Mouse (Mus musculus) neural tube, embryonic 11.5 days (tissue): ENCODE data around the gene Gm21915. TPM values are rescaled to one million over a fixed set of nuclear protein-coding genes. Genes with fewer than 3 reads are reported as not detected.
A peak's percentile ranks its signal among the peaks of the same experiment; 100 is the strongest.

Experiments used
- ATAC-seq: fragments of 200-750 bp; cut with Nextera tagmentation; 2 replicates; pipeline ENCODE4 v1.8.0; 2017; ENCODE audit warnings: moderate number of reproducible peaks, mild to moderate bottlenecking, moderate TSS enrichment, moderate library complexity; ENCODE audit not compliant: insufficient read depth, low FRiP score, low TSS enrichment
- DNase-seq: peaks from one replicate; pipeline ENCODE4 v3.0.0-alpha.2; 2015; ENCODE audit warnings: low spot score
- H3K27ac ChIP-seq: fragments of 300-500 bp; sonication (generic); 2 replicates; pipeline ENCODE4 v1.5.1; 2014; ENCODE audit warnings: low read depth, mild to moderate bottlenecking, low read length
- H3K27me3 ChIP-seq: fragments of 300-500 bp; sonication (generic); 2 replicates; pipeline ENCODE4 v1.6.1; 2014; ENCODE audit warnings: mild to moderate bottlenecking, low read length, mixed read lengths; ENCODE audit not compliant: control insufficient read depth, insufficient read depth
- H3K36me3 ChIP-seq: fragments of 300-500 bp; sonication (generic); 2 replicates; pipeline ENCODE4 v1.6.1; 2014; ENCODE audit warnings: mild to moderate bottlenecking, low read length, moderate library complexity, mixed read lengths; ENCODE audit not compliant: control insufficient read depth, insufficient read depth
- H3K4me1 ChIP-seq: fragments of 300-500 bp; sonication (generic); 2 replicates; pipeline ENCODE4 v1.6.1; 2014; ENCODE audit warnings: low read length, mixed read lengths; ENCODE audit not compliant: control insufficient read depth, insufficient read depth
- H3K4me2 ChIP-seq: fragments of 300-500 bp; sonication (generic); 2 replicates; pipeline ENCODE4 v1.6.1; 2014; ENCODE audit warnings: low read depth, mild to moderate bottlenecking, moderate library complexity
- H3K4me3 ChIP-seq: fragments of 300-500 bp; sonication (generic); 2 replicates; pipeline ENCODE4 v1.5.1; 2014; ENCODE audit warnings: low read depth, low read length
- H3K9ac ChIP-seq: fragments of 300-500 bp; sonication (generic); 2 replicates; pipeline ENCODE4 v1.6.1; 2014; ENCODE audit warnings: mild to moderate bottlenecking, low read length
- H3K9me3 ChIP-seq: fragments of 300-500 bp; sonication (generic); 2 replicates; pipeline ENCODE4 v1.6.1; 2016; ENCODE audit warnings: low read length; ENCODE audit not compliant: control insufficient read depth
- WGBS: fragments of 180-500 bp; shearing (Covaris S2); extraction: QIAGEN DNeasy Blood & Tissue Kit; methylation state at CpG from one replicate; pipeline ENCODE4 v1.1.7; 2014; 5-methylcytosine and 5-hydroxymethylcytosine counted together
- polyA plus RNA-seq: library from polyadenylated mRNA; unstranded; fragments of >200 nt; fragmentation: Nextera tagmentation; extraction: Ambion mirVana; gene quantifications from 2 replicates; pipeline ENCODE4 v1.2.1, GENCODE M21; 2014

Gm21915 gene
- polyA plus RNA-seq, 1 experiment from 2014 or later = not detected

DNA sequence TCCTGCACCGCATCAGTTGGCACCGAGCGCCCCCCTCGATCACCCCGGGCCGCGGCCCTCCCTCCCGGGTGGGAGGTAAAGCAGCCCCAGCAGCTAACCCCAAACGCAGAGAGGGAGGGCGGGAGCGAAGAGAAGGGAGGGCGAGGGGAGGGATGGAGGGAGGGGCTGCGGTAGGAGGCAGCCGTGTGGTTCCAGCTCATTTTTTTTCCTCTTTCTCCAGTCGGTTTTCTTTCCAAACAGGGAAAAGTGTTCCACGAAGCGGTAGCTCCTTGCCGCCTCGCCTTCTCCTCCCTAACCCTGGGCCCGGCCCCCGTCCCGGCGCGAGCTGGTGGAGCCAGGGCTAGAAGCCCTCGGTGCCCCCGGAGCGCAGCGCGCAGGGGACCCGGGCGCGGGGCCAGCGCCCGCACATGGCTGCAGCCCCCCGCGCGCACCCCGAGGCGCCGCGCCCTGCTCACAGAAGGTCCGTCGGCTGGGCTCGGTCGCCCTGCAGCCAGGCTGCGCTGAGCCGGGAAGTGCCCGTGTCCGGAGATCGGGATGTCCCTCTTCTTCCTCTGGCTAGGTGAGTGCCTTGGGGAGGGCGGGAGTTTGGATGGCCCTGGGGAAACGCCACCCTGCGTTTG, 15.5 kb downstream of the Gm21915 start, which contains the start of gene Clmp:
Clmp (plus strand) TSS at position 162 of the 620 bp plus-strand sequence.
- H3K9ac ChIP-seq = peak within 1 kb of the TSS; percentile 83
- peaks cover 5% of the 10 kb centered on the region; the same call in 1 of the 2 replicates for H3K27me3 ChIP-seq
- no peaks in the 10 kb centered on the region for H3K36me3 ChIP-seq
- DNase-seq (peak; percentile 77), ATAC-seq (peak; percentile 77)
- H3K4me2 ChIP-seq = peak within 1 kb of the TSS; percentile 72
- WGBS = 0% methylated on average over 41 of the region's 53 CpGs
- H3K4me3 ChIP-seq = peak within 1 kb of the TSS; percentile 56
- H3K4me1 ChIP-seq = no peaks in the 10 kb centered on the region
- H3K9me3 ChIP-seq = no peaks in the 10 kb centered on the region
- peak within 1 kb of the TSS; percentile 86 for H3K27ac ChIP-seq

GRCm38 (mm10) chr9:40686421-40686899, 16.0 kb downstream of the Gm21915 start:
- Histone ChIP-seq H3K27ac (peak overlapping the region; percentile 86), H3K27me3 (peaks cover 5% of the 10 kb centered on the region; the same call in 1 of the 2 replicates), H3K4me2 (peak overlapping the region; percentile 72), H3K36me3 (no peaks in the 10 kb centered on the region), H3K4me1 (no peaks in the 10 kb centered on the region), H3K4me3 (peak overlapping the region; percentile 56), H3K9ac (peak overlapping the region; percentile 83), H3K9me3 (no peaks in the 10 kb centered on the region)
- peak; percentile 71 for DNase-seq
- under 1% methylated on average over 23 of the region's 23 CpGs for WGBS
- ATAC-seq = peak; percentile 73

DNA sequence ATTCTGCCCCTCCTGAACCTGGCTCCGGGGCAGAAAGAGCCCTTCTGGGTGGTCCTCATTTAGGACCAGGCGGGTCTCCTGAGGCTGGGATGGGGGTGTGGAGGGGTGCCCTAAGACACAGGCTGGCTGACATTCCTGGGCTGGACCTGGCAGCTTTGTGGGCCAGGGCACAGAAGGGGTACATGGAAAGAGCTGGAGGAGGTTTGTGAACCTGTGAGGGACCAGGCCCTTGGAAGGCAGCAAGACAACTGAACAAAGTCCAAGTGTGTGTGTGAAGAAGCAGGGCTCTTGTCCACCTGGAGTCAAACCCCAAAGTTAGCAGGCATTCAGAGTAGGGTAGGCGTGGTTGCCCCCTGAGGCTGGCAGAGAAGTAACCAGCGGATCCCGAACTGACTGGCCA, 16.6 kb downstream of the Gm21915 start:
- whole genome bisulfite sequencing = 37% methylated on average over 5 of the region's 5 CpGs
- H3K9me3 ChIP-seq = no peaks in the 10 kb centered on the region
- peak overlapping the region; percentile 56 for H3K4me3 ChIP-seq
- H3K27me3 ChIP-seq = peaks cover 5% of the 10 kb centered on the region; the same call in 1 of the 2 replicates
- no peaks in the 10 kb centered on the region for H3K36me3 ChIP-seq
- H3K27ac ChIP-seq = peak overlapping the region; percentile 86
- peak overlapping the region; percentile 83 for H3K9ac ChIP-seq
- H3K4me1 ChIP-seq = no peaks in the 10 kb centered on the region
- no peak for ATAC-seq
- H3K4me2 ChIP-seq = peak overlapping the region; percentile 72
- DNase-seq = no peak

DNA sequence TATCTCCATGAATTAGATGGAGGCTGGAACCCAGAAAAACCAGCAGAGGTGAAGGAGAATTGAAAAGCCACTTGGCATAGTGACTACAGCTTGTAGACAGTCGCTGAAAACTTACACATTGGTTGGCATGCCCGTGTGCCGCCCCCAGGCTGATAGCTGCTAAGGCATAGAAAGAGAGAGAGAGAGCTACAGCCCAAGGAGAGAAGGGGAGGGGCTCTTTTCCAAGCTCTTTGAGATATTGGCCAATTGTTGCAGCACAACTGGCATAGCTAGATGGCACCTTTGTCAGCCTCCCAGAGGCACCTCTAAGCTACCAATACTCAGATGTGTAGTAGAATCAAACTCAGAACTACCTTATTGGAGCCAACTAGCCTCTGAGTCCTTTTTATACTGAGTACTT, 17.1 kb downstream of the Gm21915 start:
- Histone ChIP-seq H3K27me3 (peaks cover 5% of the 10 kb centered on the region; the same call in 1 of the 2 replicates), H3K27ac (no peak overlapping the region), H3K9me3 (no peaks in the 10 kb centered on the region), H3K4me3 (peak overlapping the region; percentile 56), H3K4me1 (no peaks in the 10 kb centered on the region), H3K36me3 (no peaks in the 10 kb centered on the region), H3K9ac (0 out of 2 replicates have a peak overlapping the region, but pooled peaks have one; percentile 83), H3K4me2 (peak overlapping the region; percentile 72)
- ATAC-seq (no peak), DNase-seq (no peak)
- WGBS = 60% methylated on average over 3 of the region's 3 CpGs

DNA sequence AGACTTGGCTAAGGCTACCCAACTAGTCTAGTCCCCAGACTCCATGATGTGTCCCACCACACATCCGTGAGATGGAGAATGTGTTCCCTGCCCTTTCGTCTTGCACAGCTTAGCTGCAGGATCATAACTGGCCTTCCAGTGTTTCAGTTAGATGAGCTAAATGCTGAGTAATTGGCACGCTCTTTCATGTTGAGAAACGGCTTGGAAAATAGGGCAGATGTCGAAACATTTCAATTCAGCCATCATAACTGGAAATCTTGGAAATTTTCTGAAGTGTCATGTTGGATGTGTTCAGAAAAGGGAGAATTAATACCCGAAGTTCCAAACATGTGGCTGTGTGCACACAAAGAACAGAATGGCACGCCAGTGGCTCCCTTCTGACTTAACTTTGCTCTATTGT, 20.1 kb downstream of the Gm21915 start:
- no peak for DNase-seq
- H3K9me3 ChIP-seq = no peaks in the 10 kb centered on the region
- no peak overlapping the region for H3K4me3 ChIP-seq
- ATAC-seq = no peak
- no peak overlapping the region for H3K9ac ChIP-seq
- 91% methylated on average over 7 of the region's 7 CpGs for WGBS
- peaks cover 12% of the 10 kb centered on the region for H3K4me1 ChIP-seq
- no peaks in the 10 kb centered on the region for H3K36me3 ChIP-seq
- peaks cover 5% of the 10 kb centered on the region; the same call in 1 of the 2 replicates for H3K27me3 ChIP-seq
- no peak overlapping the region for H3K27ac ChIP-seq
- no peak overlapping the region for H3K4me2 ChIP-seq

DNA sequence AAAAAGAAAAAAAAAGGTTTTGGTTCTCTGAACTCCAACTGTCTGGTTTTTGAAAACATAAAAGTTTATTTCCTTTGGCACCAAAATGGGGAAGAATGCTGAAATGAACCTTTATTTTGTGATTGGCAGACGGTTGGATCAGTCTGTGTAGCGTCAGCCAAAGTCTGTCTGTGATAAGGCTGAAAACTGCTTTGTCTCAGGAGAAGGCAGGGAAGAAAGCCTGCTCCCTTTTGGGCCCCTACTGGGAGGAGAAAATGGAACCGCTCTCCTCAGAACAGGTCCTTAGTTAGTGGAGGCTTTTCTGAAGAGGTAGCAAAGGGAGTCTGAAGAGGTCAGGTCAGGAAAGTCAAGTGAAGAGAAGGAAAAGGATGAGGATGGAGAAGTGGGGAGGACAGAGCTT, 22.6 kb downstream of the Gm21915 start:
- ATAC-seq (no peak), DNase-seq (no peak)
- no peak overlapping the region for H3K4me2 ChIP-seq
- 0 out of 2 replicates have a peak overlapping the region, but pooled peaks have one; percentile 46 for H3K27ac ChIP-seq
- H3K27me3 ChIP-seq = no peaks in the 10 kb centered on the region
- H3K4me3 ChIP-seq = no peak overlapping the region
- H3K9me3 ChIP-seq = no peaks in the 10 kb centered on the region
- no peaks in the 10 kb centered on the region; the same call in 1 of the 2 replicates for H3K36me3 ChIP-seq
- 65% methylated on average over 3 of the region's 3 CpGs for WGBS
- no peak overlapping the region for H3K9ac ChIP-seq
- peaks cover 12% of the 10 kb centered on the region for H3K4me1 ChIP-seq

DNA sequence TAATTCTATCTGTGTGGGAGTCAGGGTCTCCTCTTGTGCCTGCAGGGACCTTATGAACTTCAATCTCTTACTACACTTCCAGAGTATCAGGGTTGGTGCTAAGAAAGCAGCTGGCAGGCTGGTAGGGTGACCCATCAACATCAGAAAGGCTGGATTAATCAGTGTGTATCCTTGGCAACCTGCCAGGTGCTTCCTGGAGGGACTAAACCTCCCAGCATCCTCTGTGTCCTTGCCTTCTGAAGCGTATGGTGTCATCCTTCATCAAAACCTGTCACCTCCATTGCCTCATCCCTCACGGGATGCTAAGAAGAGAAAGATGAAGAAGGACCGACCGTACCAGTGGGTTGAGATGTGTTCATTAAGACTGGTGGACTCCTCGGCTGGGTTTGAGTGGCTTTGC, 23.4 kb downstream of the Gm21915 start:
- H3K27ac ChIP-seq = 0 out of 2 replicates have a peak overlapping the region, but pooled peaks have one; percentile 9
- H3K9me3 ChIP-seq = no peaks in the 10 kb centered on the region
- H3K36me3 ChIP-seq = no peaks in the 10 kb centered on the region; the same call in 1 of the 2 replicates
- WGBS = 70% methylated on average over 5 of the region's 5 CpGs
- peaks cover 12% of the 10 kb centered on the region for H3K4me1 ChIP-seq
- no peaks in the 10 kb centered on the region for H3K27me3 ChIP-seq
- no peak overlapping the region for H3K4me3 ChIP-seq
- ATAC-seq (no peak), DNase-seq (no peak)
- no peak overlapping the region for H3K9ac ChIP-seq
- no peak overlapping the region for H3K4me2 ChIP-seq

DNA sequence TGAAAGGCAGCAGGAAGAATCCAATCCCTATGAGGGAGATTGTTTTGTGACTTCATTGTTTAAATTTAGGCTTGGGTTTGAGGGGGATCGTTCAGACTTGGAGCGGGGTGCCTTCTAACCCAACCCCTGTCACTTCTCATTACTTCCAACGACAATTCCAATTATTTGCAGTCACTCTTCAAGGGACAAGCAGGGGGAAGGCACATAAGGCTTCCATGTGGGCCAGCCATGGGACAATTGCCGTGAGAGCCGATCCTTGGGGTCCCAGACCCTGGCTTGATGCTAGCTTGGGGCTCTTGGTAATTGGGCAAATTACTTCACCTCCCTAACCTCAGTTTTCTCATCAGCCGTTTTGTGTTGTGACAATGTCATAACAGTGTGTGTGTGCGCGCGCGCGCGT, 23.9 kb downstream of the Gm21915 start:
- DNase-seq (no peak), ATAC-seq (no peak)
- no peaks in the 10 kb centered on the region; the same call in 1 of the 2 replicates for H3K36me3 ChIP-seq
- no peak overlapping the region for H3K4me2 ChIP-seq
- H3K4me3 ChIP-seq = no peak overlapping the region
- H3K9ac ChIP-seq = no peak overlapping the region
- 81% methylated on average over 12 of the region's 12 CpGs for WGBS
- peaks cover 12% of the 10 kb centered on the region for H3K4me1 ChIP-seq
- 0 out of 2 replicates have a peak overlapping the region, but pooled peaks have one; percentile 9 for H3K27ac ChIP-seq
- no peaks in the 10 kb centered on the region for H3K27me3 ChIP-seq
- no peaks in the 10 kb centered on the region for H3K9me3 ChIP-seq

DNA sequence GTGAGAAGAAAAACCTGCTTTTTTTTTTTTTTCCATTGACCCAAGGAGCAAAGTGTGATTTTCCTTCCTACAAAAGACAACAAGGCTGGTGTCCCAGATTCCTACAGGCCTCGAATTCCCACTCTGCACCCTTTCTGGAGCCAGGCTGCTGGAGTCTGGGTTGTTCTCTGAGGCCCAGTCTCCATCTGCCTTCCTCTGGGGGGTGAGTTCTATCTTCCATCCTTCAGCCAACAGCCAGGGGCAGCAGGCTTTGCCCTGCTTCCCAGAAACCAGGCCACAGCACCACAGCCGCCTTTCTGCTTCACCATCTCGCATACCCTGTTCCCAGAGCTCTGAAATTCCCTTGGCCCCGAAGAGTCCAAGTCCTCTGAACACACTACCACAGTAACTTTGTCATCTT, 25.7 kb downstream of the Gm21915 start:
- WGBS = 86% methylated on average over 4 of the region's 4 CpGs

More for the DNA sequence above, 25.7 kb downstream of the Gm21915 start:
- Histone ChIP-seq H3K4me3 (no peak overlapping the region), H3K27ac (no peak overlapping the region), H3K36me3 (no peaks in the 10 kb centered on the region; the same call in 1 of the 2 replicates), H3K4me2 (no peak overlapping the region), H3K9ac (no peak overlapping the region), H3K27me3 (no peaks in the 10 kb centered on the region), H3K9me3 (no peaks in the 10 kb centered on the region), H3K4me1 (peaks cover 12% of the 10 kb centered on the region)
- DNase-seq (no peak), ATAC-seq (no peak)
